Mouse (Mus musculus): ENCODE results near the gene Nfkbid.

Gene Nfkbid

DNA sequence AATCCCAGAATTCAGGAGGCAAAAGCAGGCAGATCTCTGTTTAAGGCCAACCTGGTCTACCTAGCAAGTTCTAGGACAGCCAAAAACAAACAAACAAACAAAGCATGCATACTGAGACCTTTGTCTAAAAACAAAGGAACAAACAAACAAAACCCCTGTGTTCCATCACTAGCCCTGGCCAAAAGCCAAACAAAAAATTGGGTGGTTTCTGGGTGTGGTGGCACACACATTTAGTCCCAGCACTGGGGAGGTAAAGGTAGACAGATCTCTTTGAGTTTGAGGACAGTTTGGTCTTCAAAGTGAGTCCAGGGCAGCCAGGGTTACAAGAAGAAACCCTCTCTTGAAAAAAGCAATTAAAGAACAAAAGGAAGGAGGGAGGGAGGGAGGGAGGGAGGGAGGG, 7.8 kb downstream of the Nfkbid start:
- DNase-seq (ENCODE audit: low read depth, low spot score): no peak

DNA sequence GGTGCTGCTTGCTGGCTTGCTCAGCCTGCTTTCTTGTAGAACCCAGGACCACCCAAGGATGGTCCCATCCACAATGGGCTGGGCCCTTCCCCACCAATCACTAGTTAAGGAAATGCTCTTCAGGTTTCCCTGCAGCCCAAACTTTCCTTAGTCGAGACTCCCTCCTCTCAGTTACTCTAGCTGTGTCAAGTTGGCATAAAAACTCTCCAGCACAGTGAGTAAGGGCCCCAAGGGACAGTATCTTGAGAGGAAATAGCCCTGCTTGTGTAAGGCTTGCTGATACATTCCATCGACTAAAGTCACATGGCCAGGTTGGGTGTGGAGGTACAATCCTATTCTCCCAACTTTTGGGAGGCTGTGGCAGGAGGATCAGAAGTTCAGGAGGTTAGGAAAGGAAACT, 8.7 kb downstream of the Nfkbid start:
- DNase-seq (ENCODE audit: low read depth, low spot score): no peak

DNA sequence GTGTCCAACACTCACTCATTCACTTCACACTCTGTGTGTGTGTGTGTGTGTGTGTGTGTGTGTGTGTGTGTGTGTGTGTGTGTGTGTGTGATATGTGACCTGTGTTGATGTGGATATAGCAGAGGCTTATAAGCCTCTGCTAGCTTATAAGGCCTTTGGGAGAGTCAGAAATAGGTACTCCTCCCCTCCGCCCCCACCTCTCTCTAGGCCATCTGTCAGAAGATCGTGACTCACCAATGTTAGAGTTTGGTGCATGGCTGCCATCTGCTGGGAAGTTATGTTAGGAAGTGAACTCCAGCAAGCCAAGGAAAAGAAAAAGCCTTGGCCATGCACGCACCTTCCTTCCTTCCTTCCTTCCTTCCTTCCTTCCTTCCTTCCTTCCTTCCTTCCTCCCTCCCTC, 10.3 kb downstream of the Nfkbid start:
- peak; percentile 64 for DNase-seq (ENCODE audit: low read depth, low spot score)

DNA sequence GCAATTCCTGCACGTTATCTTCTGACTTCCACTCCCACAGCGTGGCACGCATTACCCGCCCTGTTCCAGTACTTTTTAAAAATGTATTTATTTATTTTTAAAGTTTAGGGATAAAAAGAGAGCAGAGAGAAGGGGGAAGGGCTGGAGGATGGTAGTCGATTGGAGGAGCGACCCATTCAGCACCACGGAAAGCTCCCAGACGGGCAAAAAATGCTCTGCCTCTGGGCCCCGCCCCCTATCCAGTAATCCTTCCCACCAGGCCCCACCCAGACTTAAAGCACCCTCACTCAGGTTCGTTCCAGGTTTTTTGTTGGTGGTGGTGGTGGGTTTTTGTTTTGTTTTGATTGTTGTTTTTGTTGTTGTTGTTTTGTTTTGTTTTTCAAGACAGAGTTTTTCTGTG, 12.7 kb downstream of the Nfkbid start:
- peak; percentile 80 for DNase-seq (ENCODE audit: low read depth, low spot score)

DNA sequence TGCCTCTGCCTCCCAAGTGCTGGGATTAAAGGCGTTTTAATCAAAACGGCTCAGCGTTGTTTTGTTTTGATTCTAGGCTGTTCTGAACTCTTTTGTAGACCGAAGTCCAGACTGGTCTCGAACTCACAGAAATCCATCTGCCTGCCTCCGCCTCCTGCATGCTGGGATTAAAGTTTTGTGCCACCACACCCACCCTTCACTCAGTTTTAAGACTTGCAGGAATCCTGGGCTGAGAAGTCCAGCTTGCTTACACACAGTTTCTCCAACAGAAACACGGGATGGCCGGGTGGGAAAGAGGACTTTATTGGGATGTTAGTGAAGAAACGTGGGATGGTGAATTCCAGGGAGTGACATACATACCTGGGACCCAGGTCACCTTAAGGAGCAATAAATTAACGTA, 13.2 kb downstream of the Nfkbid start:
- peak; percentile 41 for DNase-seq (ENCODE audit: low read depth, low spot score)

DNA sequence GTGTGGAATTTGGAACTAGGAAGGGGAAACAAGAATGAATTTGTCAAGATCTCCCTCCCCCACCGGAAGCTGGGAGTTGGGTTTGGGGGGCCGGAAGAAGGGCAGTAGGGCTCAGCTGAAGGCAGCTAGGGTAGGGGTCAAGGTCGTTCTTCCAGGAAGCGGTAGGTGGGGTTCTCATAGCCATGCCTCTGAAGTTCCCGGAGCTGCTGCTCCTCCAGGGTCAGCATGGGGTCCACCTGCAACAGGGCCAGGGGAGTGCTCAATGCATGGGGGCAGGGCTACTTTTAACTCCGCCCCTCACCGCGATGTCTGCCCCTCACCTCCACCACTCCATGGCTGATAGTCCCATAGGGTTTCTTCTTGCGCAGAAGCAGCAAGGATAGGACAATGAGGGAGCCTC, 13.6 kb downstream of the Nfkbid start:
- DNase-seq (ENCODE audit: low read depth, low spot score): peak; percentile 67

DNA sequence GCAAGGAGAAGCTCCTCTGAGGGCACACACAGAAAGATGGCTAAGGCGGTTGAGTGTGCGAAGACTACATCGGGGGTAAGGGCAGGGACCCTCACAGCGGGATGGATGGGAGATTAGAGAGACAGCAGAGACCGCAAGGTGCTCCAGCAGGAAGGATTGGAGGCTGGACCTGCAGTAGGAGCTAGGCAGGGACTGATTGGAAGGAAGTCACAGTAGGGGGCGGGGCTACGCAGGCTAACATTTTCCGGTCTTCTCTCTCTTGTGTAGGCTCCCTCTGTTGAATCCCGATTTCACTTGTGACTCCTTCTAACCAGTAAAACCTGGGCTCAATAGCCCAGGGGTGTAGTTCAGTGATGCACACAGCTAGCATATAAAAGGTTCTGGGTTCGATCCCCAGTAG, 15.3 kb downstream of the Nfkbid start:
- peak; percentile 95 for DNase-seq (ENCODE audit: low read depth, low spot score)

DNA sequence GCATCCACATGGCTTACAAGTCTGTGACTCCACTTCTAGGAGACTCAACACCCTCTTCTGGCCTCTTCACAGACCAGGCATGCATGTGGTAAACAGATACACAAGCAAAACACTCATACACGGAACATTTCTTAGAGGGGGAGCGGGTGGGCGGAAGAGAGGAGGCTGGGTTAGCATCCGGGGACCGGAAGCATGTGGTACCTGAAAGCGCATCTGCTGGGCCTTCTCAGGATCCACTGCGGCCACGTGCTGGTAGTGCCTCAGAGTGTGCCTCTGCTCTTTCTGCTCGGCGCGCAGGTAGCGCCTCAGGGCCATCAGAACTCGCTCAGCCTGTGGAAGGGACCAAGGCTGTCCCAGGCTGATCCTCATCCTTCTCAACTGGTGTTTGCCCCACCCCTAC, 18.2 kb downstream of the Nfkbid start:
- no peak for DNase-seq (ENCODE audit: low read depth, low spot score)

DNA sequence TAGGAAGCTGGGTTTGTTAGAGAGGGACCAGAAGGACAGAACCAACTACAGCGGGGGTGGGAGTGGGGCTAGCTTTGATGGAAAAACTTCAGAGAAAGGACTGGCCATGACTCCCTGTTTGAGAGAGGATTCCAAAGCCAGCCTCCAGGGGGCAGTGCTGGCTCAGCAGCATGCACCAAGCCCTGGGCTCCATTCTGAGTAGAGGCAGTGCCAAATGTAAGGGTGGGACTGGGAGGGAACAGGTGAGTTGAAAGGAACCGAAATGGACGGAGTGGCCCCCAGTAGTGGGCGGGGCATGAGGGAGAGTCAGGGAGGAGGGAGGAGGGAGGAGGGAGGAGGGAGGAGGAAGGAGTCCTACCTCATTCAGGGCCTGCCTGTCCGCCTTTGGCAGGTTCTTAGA, 19.2 kb downstream of the Nfkbid start:
- DNase-seq (ENCODE audit: low read depth, low spot score): peak; percentile 88

DNA sequence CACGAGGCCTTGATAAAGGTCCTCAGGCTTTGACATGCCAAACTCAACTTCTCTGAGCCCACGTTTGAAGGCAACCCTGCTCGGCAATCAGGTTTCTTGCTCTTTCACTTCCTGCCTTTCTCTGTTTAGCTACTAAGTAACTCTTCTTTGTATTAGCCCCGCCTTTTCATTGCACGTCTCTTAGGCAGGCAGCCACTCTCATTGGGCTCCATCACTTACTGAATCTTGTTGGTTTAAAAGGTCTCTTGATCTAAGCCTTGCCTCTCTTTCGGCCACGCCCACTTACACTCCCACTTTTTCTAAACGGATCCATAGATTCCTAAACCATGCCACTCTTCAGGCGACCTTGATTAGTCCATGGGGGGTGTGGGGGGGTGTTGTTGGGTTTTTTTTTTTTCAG, 22.2 kb downstream of the Nfkbid start:
- peak; percentile 87 for DNase-seq (ENCODE audit: low read depth, low spot score)

DNA sequence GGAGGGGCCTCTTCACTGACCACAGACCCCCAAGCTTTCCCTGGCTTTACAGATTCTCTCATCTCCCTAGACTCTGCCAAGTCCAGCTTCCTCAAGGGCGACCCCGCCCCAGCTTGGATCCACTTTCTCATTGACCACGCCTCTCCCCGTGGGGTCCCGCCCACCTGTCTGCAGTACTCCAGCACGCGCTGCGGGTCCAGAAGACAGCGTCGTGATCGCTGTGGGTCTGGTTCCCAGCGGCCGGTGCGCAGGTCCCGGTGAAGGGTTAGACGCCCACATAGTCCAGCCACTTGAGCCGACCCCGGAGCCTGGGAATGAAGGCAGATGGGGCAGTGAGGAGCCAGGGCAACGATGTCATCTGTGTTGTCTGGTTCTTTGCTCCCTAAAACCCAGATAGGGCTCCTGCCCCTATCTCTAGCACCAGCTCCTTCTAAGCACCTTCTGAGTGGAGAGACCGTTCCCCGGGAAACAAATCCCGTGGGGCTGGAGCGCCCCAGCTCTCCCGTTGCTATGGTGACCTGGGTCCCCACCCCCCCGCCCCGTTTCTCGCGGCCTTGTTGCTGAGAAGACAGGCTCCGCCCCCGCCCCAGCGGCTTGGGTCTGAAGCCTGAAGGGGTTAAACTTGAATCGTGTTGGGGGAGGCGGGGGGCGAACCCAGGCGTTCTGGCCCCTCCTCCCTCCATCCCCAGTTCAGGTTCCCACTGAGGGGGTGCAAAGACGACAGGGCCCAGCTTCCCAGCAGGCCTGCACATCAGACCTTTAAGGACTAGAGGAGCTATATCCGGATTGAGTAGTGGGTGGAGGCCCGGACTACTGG, 22.8 kb downstream of the Nfkbid start:
- DNase-seq (ENCODE audit: low read depth, low spot score): peak; percentile 91

DNA sequence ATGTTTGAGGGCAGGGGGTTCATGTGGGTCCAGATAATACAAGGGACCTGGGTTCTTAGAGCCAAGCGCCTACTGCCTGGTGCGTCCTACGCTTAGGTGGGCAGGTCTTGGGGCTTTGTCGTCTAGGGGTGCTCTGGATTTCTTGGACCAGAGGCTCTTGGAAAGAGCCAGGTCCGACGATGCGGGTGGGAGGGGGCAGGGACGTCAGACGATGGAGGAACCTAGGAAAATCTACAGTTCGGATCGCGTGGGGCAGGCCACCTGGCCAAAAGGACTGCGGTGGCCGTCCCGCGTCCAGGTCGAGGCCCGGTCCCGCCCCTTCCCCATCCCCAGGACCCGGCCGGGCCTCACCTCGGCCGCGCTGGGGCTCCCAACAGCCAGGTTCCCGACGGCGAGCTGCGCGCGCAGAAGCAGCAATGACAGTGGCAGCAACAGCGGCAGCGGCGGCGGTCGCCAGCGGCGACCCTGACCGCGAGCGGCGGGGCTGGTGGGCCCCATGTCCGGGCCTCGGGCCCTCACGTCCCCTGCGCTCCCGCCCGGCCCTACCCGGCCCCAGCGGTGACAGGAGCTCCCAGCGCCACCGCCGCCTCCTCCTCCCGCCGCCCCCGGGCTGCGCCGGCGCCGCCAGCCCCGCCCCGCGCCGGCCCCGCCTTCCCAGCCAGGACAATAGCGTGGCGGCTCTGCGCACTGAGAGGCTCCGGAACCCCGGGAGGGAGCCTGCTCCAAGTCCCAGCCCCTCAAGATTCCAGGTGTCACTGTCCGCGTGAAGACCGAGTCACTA, 23.6 kb downstream of the Nfkbid start, which contains the start of gene Aplp1:
Gene Aplp1 (minus strand): TSS at position 565 of the 781 bp plus-strand sequence.
- peak; percentile 76 for DNase-seq (ENCODE audit: low read depth, low spot score)

DNA sequence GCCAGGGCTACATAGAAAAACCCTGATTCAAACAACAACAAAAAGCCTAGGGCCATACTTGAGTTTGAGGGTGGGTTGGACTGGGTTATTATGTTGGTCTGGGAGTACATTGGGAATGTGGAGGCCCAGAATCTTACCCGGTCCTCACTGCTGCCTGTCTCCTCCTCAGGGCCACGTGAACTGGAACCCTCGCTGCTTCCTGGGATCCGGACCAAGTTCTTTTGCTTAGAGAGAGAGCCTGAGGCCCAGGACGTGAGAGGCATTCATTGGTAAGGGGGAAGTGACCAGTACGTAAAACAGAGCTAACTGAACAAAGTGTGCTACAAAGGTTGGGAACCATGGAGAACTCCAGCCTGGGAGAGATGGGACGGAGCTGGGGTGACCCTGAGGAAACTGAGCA, 28.7 kb downstream of the Nfkbid start:
- no peak for DNase-seq (ENCODE audit: low read depth, low spot score)

DNA sequence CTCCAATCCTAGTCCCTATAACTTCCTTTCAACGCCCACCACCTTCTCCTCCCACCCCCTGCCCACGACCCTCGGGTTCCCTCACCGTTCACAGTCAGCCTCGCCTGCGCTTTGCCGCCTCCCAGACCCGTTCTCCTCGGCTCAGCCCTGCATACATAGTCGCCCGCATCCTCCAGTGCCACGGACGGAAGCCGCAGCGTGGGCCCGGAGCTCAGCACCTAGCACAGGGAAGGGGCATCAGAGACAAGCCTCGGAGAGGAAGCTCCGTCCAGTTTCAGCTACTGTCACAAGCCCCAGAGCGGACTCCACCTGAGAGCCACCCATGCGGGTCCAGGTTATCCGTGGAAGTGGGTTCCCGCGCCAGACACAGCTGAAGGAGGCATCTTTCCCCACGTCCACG, 31.8 kb downstream of the Nfkbid start:
- no peak for DNase-seq (ENCODE audit: low read depth, low spot score)

DNA sequence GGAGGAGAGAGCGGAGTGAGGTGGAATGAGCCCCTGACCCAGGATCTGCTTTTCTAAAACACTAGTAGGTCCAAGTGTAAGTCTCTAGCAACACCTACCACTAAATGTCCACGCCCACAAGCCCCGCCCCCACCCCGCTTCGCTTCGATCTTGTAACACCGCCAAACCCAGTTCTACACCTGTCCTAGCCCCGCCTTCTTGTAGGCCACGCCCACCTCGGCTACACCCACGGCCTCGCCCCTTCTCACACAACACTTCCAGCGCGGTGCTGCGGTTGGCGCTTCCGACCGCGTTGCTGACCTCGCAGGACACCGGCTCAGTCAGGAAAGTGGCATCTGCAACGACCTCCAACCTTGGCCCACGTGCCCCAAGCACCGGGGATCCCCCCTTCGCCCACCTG, 32.2 kb downstream of the Nfkbid start:
- DNase-seq (ENCODE audit: low read depth, low spot score): peak; percentile 86

DNA sequence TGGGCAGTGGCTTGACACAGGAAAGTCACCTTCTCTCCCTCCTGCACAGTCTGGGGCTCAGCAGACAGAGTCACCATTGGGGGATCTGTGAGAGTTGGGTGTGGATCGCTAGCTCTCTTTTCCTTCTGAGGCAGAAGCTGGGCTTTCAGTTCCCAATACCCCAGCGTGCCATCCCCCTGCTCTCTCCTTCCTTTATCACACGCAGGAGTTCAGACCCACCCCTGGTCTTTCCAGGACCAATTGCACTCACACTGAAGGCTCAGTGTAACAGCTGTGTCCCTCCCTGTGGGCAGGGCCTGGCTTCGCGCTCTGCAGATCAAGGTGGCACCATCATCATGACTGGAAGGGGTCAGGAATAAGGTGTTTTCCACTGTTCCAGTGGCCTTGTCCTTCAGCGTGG, 32.7 kb downstream of the Nfkbid start:
- peak; percentile 35 for DNase-seq (ENCODE audit: low read depth, low spot score)

DNA sequence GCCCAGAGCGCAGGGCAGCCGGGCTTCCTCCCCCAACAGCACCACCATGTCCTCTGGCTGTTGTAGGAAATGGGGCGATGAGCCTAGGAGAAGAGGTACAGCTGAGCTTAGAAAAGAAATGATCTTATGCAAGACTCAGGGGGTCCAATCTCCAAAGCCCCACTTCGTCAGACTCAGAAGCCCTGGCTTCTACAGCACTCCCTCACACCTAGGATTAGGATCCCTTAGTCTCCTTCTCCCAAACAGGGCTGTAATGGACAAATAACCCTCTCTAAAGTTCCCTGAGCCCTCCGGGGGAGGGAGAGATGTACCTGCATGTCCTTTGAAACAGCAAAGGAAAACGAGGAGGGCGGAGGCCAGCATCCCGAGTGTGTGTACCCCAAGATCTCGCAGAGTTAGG, 35.0 kb downstream of the Nfkbid start:
- DNase-seq (ENCODE audit: low read depth, low spot score): no peak

DNA sequence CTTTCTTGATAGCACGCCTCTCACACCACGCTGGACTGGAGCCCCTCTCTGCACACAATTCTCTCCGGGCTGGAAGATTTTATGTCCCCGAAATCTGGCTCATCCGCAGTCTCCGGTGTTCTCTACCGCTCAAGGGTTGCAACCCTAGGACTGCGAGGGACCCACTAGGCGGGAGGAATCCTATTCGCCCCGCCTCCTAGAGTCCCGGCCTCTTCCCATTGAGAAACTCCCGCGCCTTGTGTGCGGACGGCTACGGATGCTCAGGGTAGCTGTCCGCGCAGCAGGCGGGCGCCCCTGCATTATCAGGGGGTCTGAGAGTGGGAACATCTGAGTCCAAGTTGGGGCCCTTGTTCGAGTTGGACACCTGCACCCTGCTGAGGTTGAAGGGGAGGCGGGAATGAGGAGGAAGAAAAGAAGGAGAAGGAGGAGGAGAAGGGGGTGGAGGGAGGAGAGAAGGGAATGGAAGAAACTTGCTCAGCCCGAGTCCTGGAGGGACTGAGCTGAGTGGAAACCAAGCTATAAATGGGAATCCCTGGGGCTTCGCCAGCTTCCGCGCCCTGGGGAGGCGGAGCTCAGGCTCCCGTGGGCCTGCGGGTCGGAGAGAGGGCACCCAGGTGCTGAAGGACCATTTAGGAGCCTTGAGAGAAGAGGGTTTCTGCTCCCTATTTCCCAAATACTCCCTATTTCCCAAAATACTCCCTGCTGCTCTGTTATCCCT, 35.5 kb downstream of the Nfkbid start:
- peak; percentile 41 for DNase-seq (ENCODE audit: low read depth, low spot score)

DNA sequence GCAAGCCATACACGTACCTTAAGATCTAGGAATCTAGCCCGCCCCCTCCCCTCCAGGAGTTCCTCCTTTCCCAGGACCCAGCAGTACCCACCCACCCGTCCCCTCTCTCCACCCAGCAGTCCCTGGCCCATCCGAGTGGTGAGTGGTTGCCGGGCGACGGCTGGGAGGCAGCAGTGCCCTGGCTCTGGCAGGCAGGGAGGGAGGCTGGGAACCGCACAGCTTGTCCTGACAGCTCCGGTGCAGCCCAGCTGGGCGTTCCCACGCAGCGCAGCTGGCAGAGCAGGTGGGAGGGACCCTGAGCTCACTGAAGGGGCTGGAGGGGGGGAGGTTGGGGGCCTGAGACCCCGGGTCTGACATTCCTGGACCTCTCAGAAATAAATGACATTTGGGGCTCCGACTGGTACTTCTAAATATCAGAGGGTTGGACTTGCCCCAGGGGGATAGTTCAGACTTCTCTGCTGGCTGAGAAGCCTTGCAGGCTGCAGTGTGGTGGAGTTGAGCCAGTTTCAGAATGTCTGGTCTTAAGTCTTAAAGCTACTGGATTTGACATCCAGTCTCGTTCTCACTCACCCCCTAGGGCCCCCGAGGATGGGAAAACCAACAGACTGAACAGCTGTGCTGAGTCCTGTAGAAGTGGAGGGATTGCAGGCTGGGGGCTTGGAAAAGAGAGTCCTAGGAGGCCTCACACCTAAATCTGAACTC, 36.2 kb downstream of the Nfkbid start, which contains the start of the genes Kirrel2 and Nphs1:
Gene Kirrel2 (minus strand): TSS at position 62 of the 702 bp plus-strand sequence.
Gene Nphs1 (plus strand): TSS at position 687 of the 702 bp plus-strand sequence.
- DNase-seq (ENCODE audit: low read depth, low spot score): peak; percentile 46

DNA sequence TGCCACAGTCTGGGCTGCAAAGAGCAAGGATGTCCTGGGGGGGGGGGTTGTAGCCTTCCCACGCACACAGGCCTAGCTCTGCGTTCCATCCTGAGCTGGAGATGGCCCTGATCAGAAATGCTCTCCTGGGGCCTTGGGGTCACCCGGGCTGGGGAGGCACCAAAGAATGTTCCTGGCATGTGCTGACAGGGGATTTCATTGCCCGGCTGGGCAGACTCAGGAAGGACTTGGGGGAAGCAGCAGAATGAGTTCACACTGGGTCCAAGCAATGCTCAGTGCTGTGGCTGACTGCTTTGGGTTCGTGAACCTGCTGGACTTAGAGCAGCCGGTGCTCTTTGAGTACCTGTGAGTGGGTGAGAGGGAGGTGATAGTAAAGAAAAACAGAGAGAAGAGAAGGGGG, 38.0 kb downstream of the Nfkbid start:
- DNase-seq (ENCODE audit: low read depth, low spot score): no peak

DNA sequence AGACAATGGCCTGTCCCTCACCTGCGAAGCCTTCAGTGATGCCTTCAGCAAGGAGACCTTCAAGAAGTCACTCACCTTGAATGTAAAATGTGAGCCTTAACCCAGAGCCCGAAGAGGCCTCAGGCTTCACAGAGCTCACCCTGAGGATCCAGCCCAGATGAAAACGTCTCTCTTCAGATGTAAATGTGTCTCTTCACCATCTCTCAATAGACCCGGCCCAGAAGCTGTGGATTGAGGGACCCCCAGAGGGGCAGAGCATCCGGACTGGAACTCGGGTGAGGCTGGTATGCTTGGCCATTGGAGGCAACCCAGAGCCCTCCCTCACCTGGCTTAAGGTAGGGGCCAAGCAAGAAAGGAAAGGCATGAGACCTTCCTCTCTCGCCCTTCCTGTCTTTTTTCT, 42.0 kb downstream of the Nfkbid start:
- DNase-seq (ENCODE audit: low read depth, low spot score): peak; percentile 72
